Mouse (Mus musculus) MEL (cell line): ENCODE measurements around the gene Usp22. TPM values are rescaled to one million over a fixed set of nuclear protein-coding genes. Genes with fewer than 3 reads are reported as not detected.

Experiments used
- DNase-seq: peaks from one replicate; pipeline ENCODE4 v3.0.0; 2011; ENCODE audit warnings: low read depth, low spot score
- H3K27ac ChIP-seq: 2 replicates; pipeline ENCODE4 v1.5.1; 2012; ENCODE audit warnings: low read depth, mild to moderate bottlenecking, control low read depth, low read length, moderate library complexity; ENCODE audit not compliant: control insufficient read depth
- H3K27me3 ChIP-seq, 2 experiments: fragments of 150-350 bp in 1 of 2; sonication (generic) in 1 of 2; 2 replicates each; pipeline ENCODE4 v1.6.1; 2012; ENCODE audit warnings: low read length in 2 of 2, mild to moderate bottlenecking in 2 of 2, improper control_type of control experiment in 1 of 2, moderate library complexity in 1 of 2; ENCODE audit not compliant: insufficient read depth in 2 of 2, control insufficient read depth in 1 of 2
- H3K36me3 ChIP-seq, 2 experiments: 2 replicates each; pipeline ENCODE4 v1.6.1; 2012 to 2014; ENCODE audit warnings: low read length in 2 of 2, improper control_type of control experiment in 1 of 2, inconsistent platforms in 1 of 2, mild to moderate bottlenecking in 1 of 2; ENCODE audit not compliant: insufficient read depth in 2 of 2, control insufficient read depth in 1 of 2
- H3K4me1 ChIP-seq, 2 experiments: fragments of 150-350 bp in 1 of 2; sonication (generic) in 1 of 2; 2 replicates each; pipeline ENCODE4 v1.6.1; 2012; ENCODE audit warnings: low read length in 2 of 2, improper control_type of control experiment in 1 of 2, mild to moderate bottlenecking in 1 of 2; ENCODE audit not compliant: insufficient read depth in 2 of 2, control insufficient read depth in 1 of 2
- H3K4me3 ChIP-seq, 2 experiments: fragments of 150-350 bp in 1 of 2; sonication (generic) in 1 of 2; 2 replicates each; pipeline ENCODE4 v1.5.1; 2012; ENCODE audit warnings: low read depth in 2 of 2, low read length in 2 of 2, mild to moderate bottlenecking in 2 of 2, moderate library complexity in 2 of 2, control low read depth in 1 of 2, improper control_type of control experiment in 1 of 2; ENCODE audit not compliant: control insufficient read depth in 1 of 2, insufficient read depth in 1 of 2
- H3K79me2 ChIP-seq: 2 replicates; pipeline ENCODE4 v1.6.1; 2012; ENCODE audit warnings: mild to moderate bottlenecking, low read length, moderate library complexity; ENCODE audit not compliant: control insufficient read depth, poor library complexity, insufficient read depth
- H3K9ac ChIP-seq: 2 replicates; pipeline ENCODE4 v1.6.1; 2012; ENCODE audit warnings: low read depth, mild to moderate bottlenecking, control low read depth, low read length, moderate library complexity; ENCODE audit not compliant: control insufficient read depth, poor library complexity, severe bottlenecking
- H3K9me3 ChIP-seq: fragments of 150-350 bp; sonication (generic); replicated peaks from 2 replicates; pipeline ENCODE4 v1.6.1; 2012; ENCODE audit warnings: mild to moderate bottlenecking, low read length, improper control_type of control experiment, moderate library complexity; ENCODE audit not compliant: insufficient read depth
- BHLHE40 ChIP-seq: IDR thresholded peaks from 2 replicates; pipeline ENCODE4 v1.6.1; 2012; ENCODE audit warnings: low read depth, mild to moderate bottlenecking, inconsistent platforms, low read length, improper control_type of control experiment, borderline replicate concordance
- CHD1 ChIP-seq: IDR thresholded peaks from 2 replicates; pipeline ENCODE4 v1.6.1; 2012; ENCODE audit warnings: low read depth, mild to moderate bottlenecking, inconsistent platforms, low read length, improper control_type of control experiment
- CHD2 ChIP-seq: IDR thresholded peaks from 2 replicates; pipeline ENCODE4 v1.6.1; 2011; ENCODE audit warnings: low read length, improper control_type of control experiment
- ELF1 ChIP-seq: IDR thresholded peaks from 2 replicates; pipeline ENCODE4 v1.6.1; 2014; ENCODE audit warnings: low read depth, mild to moderate bottlenecking, inconsistent platforms, low read length, improper control_type of control experiment, moderate library complexity
- EP300 ChIP-seq, 2 experiments: IDR thresholded peaks; 2 replicates each; pipeline ENCODE4 v1.6.1; 2011; ENCODE audit warnings: improper control_type of control experiment in 2 of 2, low read length in 2 of 2, low read depth in 1 of 2, mild to moderate bottlenecking in 1 of 2
- GABPA ChIP-seq: IDR thresholded peaks from 2 replicates; pipeline ENCODE4 v1.6.1; 2012; ENCODE audit warnings: low read depth, mild to moderate bottlenecking, inconsistent platforms, low read length, improper control_type of control experiment, moderate library complexity
- HCFC1 ChIP-seq: IDR thresholded peaks from 2 replicates; pipeline ENCODE4 v1.6.1; 2012; ENCODE audit warnings: low read depth, mild to moderate bottlenecking, inconsistent platforms, low read length, improper control_type of control experiment, moderate library complexity
- JUND ChIP-seq: IDR thresholded peaks from 2 replicates; pipeline ENCODE4 v1.6.1; 2011; ENCODE audit warnings: low read depth, mild to moderate bottlenecking, improper control_type of control experiment, low read length
- KAT2A ChIP-seq: conservative IDR thresholded peaks from 2 replicates; pipeline ENCODE4 v1.6.1; 2012; ENCODE audit warnings: low read depth, low read length, improper control_type of control experiment, inconsistent platforms
- MAX ChIP-seq: IDR thresholded peaks from 2 replicates; pipeline ENCODE4 v1.6.1; 2011; ENCODE audit warnings: low read length, improper control_type of control experiment
- MAZ ChIP-seq: IDR thresholded peaks from 2 replicates; pipeline ENCODE4 v1.6.1; 2012; ENCODE audit warnings: low read depth, mild to moderate bottlenecking, inconsistent platforms, low read length, improper control_type of control experiment
- MEF2A ChIP-seq: IDR thresholded peaks from 2 replicates; pipeline ENCODE4 v1.6.1; 2014; ENCODE audit warnings: low read depth, mild to moderate bottlenecking, inconsistent platforms, low read length, improper control_type of control experiment; ENCODE audit not compliant: poor library complexity, insufficient replicate concordance, severe bottlenecking; ENCODE audit errors: extremely low read depth
- MXI1 ChIP-seq: IDR thresholded peaks from 2 replicates; pipeline ENCODE4 v1.6.1; 2011; ENCODE audit warnings: mild to moderate bottlenecking, low read depth, low read length, improper control_type of control experiment
- POLR2A ChIP-seq, 2 experiments: IDR thresholded peaks; 2 replicates each; pipeline ENCODE4 v1.6.1; 2011 to 2012; ENCODE audit warnings: low read length in 2 of 2, mild to moderate bottlenecking in 2 of 2, control low read depth in 1 of 2, improper control_type of control experiment in 1 of 2, low read depth in 1 of 2, moderate library complexity in 1 of 2; ENCODE audit not compliant: control insufficient read depth in 1 of 2, insufficient read depth in 1 of 2, poor library complexity in 1 of 2
- POLR2AphosphoS5 ChIP-seq: IDR thresholded peaks from 2 replicates; pipeline ENCODE4 v1.6.1; 2012; ENCODE audit warnings: low read depth, borderline replicate concordance, mild to moderate bottlenecking, inconsistent platforms, low read length, moderate library complexity, mixed read lengths
- RAD21 ChIP-seq: IDR thresholded peaks from 2 replicates; pipeline ENCODE4 v1.6.1; 2011; ENCODE audit warnings: mild to moderate bottlenecking, low read depth, low read length, improper control_type of control experiment
- RCOR1 ChIP-seq: IDR thresholded peaks from 2 replicates; pipeline ENCODE4 v1.6.1; 2012; ENCODE audit warnings: low read depth, mild to moderate bottlenecking, inconsistent platforms, low read length, improper control_type of control experiment
- SMC3 ChIP-seq: IDR thresholded peaks from 2 replicates; pipeline ENCODE4 v1.6.1; 2011; ENCODE audit warnings: low read depth, low read length, improper control_type of control experiment
- TBP ChIP-seq: IDR thresholded peaks from 2 replicates; pipeline ENCODE4 v1.8.0; 2011; ENCODE audit warnings: low read depth, low read length, improper control_type of control experiment
- TCF12 ChIP-seq: IDR thresholded peaks from 2 replicates; pipeline ENCODE4 v1.6.1; 2014; ENCODE audit warnings: low read depth, mild to moderate bottlenecking, inconsistent platforms, low read length, improper control_type of control experiment, moderate library complexity
- ZC3H11A ChIP-seq: IDR thresholded peaks from 2 replicates; pipeline ENCODE4 v1.6.1; 2012; ENCODE audit warnings: low read depth, mild to moderate bottlenecking, inconsistent platforms, low read length, improper control_type of control experiment
- polyA plus RNA-seq, 2 experiments: library from polyadenylated mRNA; stranded (reverse) in 1 of 2; unstranded in 1 of 2; fragments of >175 nt in 1 of 2; fragments of >200 nt in 1 of 2; gene quantifications; 2 replicates each; pipeline versions ENCODE4 v1.2.1 to v1.2.4; 2012; ENCODE audit warnings: low replicate concordance in 2 of 2, low read depth in 1 of 2; ENCODE audit not compliant: insufficient read length in 2 of 2, insufficient read depth in 1 of 2, missing spikeins in 1 of 2
- total RNA-seq: library from RNA; depleted of rRNA; stranded (reverse); fragments of 300-350 nt; gene quantifications from 2 replicates; pipeline ENCODE4 v1.2.3, GENCODE M21; 2012

Gene Usp22
- total and polyA plus RNA-seq, 3 experiments: 36.5 to 646 (median 36.9) TPM

GRCm38 (mm10) chr11:61122283-61122768, 52.5 kb downstream of the Usp22 start:
- Histone ChIP-seq H3K4me1 (no peaks in the 10 kb centered on the region), H3K27me3 (peaks cover 0 to 6% of the 10 kb centered on the region in 2 experiments; a peak in 2 of 4 replicates), H3K79me2 (no peaks in the 10 kb centered on the region), H3K27ac (no peak overlapping the region), H3K9ac (no peak overlapping the region), H3K36me3 (no peaks in the 10 kb centered on the region), H3K9me3 (no peaks in the 10 kb centered on the region), H3K4me3 (no peak overlapping the region)
- no peak for DNase-seq
- TF ChIP-seq CHD1 (no peak), HCFC1 (no peak), MAZ (no peak)
- TF ChIP-seq, all 39 proteins: peak for 0

- Histone ChIP-seq H3K4me1 (peaks cover 0 to 7% of the 10 kb centered on the region in 2 experiments; a peak in 1 of 4 replicates), H3K79me2 (no peaks in the 10 kb centered on the region), H3K27me3 (peaks cover 0 to 6% of the 10 kb centered on the region in 2 experiments; a peak in 2 of 4 replicates), H3K9ac (no peak overlapping the region), H3K4me3 (no peak overlapping the region), H3K9me3 (no peaks in the 10 kb centered on the region), H3K36me3 (no peaks in the 10 kb centered on the region), H3K27ac (no peak overlapping the region)
- DNase-seq: no peak
- no peak for TF ChIP-seq MEF2A
- TF ChIP-seq RAD21: no peak
Observed at GRCm38 (mm10) chr11:61119996-61120583, 54.8 kb downstream of the Usp22 start.

- peaks cover 0 to 7% of the 10 kb centered on the region in 2 experiments; a peak in 1 of 4 replicates for H3K4me1 ChIP-seq
- DNase-seq: peak; percentile 49
- H3K4me3 ChIP-seq: no peak overlapping the region
- H3K9me3 ChIP-seq: no peaks in the 10 kb centered on the region
- TF ChIP-seq HCFC1: no peak
- TF ChIP-seq CHD2: no peak
- no peak for TF ChIP-seq ZC3H11A
- no peak for TF ChIP-seq POLR2A (IDR thresholded peaks at IDR 0.05; ENCODE audit: control insufficient read depth in 1 of 2, insufficient read depth in 1 of 2, low read depth in 1 of 2, low read length in 2 of 2, poor library complexity in 1 of 2)
- no peak for TF ChIP-seq GABPA
- TF ChIP-seq RCOR1: no peak
- TF ChIP-seq KAT2A: no peak
- no peak for TF ChIP-seq JUND
- TF ChIP-seq BHLHE40: no peak
- no peak for TF ChIP-seq MXI1
- no peak for TF ChIP-seq MAX
- no peak for TF ChIP-seq ELF1
- TF ChIP-seq SMC3: no peak
- TF ChIP-seq EP300 (IDR thresholded peaks at IDR 0.05; ENCODE audit: low read depth in 1 of 2, low read length in 2 of 2): no peak
- no peak for TF ChIP-seq POLR2AphosphoS5
- TF ChIP-seq TCF12: no peak
- TF ChIP-seq TBP: no peak
- H3K9ac ChIP-seq: no peak overlapping the region
- H3K27me3 ChIP-seq: peaks cover 0 to 6% of the 10 kb centered on the region in 2 experiments; a peak in 2 of 4 replicates
- no peaks in the 10 kb centered on the region for H3K36me3 ChIP-seq
- H3K79me2 ChIP-seq: no peaks in the 10 kb centered on the region
- no peak overlapping the region for H3K27ac ChIP-seq
Observed at GRCm38 (mm10) chr11:61116226-61116625, 58.6 kb downstream of the Usp22 start.
